Mouse (Mus musculus): ENCODE data around the gene Ifi35. TPM values are rescaled to one million over a fixed set of nuclear protein-coding genes. Genes with fewer than 3 reads are reported as not detected.
A peak's percentile ranks its signal among the peaks of the same experiment; 100 is the strongest.
"Not testable (repeated sequence)": the region's sequence is repeated elsewhere in the genome, so short reads cannot be mapped to it uniquely, and the experiment has no call there.

Ifi35 gene
- polyA plus RNA-seq, 1 experiment = 14.8 TPM

DNA sequence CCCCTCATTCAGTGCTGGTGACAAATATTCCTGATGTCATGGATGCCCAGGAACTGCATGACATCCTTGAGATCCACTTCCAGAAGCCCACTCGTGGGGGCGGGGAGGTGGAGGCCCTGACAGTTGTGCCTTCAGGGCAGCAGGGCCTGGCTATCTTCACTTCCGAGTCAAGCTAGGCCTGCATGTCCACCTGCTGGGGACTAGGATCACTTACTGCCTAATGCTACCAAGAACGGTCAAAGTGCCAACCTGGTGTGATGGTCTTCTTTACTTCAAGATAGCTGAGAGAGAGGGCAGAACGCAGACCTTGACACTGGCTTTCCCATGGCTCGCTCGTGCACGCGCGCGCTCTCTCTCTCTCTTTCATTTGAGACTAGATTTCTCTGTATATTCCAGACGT, 10.0 kb downstream of the Ifi35 start:
- H3K27ac ChIP-seq (replicated peaks; ENCODE audit: low read depth, low read length) = no peak overlapping the region
- peaks cover 2% of the 10 kb centered on the region; the same call in 1 of the 2 replicates for H3K4me1 ChIP-seq (ENCODE audit: control insufficient read depth, insufficient read depth, insufficient read length, low read length)
- no peak overlapping the region for H3K4me3 ChIP-seq (ENCODE audit: insufficient read depth, low read depth, low read length)

DNA sequence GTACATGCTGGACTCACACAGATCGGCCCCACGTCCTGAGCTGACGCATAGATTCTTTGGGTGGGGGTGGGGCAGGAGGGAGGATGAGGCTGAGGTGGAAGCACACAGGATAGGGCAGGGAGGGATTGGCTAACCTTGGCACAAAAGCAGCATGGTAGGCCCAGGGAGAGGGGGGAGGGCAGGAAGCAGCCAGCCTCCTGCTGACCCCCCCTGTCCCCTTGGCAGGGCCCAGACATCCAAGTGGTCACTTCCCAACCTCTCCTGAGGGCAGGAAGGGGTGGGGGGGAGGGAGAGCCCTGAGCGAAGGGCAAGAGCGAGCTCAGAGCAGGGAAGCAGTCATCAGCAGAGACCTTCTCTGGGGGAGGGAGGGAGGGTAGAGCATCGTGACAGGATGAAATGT, 11.5 kb downstream of the Ifi35 start:
- Histone ChIP-seq H3K27ac (replicated peaks; ENCODE audit: low read depth, low read length) (peak overlapping the region; percentile 17; the same call in 1 of the 2 replicates), H3K4me3 (ENCODE audit: insufficient read depth, low read depth, low read length) (no peak overlapping the region), H3K4me1 (ENCODE audit: control insufficient read depth, insufficient read depth, insufficient read length, low read length) (peaks cover 8% of the 10 kb centered on the region)

DNA sequence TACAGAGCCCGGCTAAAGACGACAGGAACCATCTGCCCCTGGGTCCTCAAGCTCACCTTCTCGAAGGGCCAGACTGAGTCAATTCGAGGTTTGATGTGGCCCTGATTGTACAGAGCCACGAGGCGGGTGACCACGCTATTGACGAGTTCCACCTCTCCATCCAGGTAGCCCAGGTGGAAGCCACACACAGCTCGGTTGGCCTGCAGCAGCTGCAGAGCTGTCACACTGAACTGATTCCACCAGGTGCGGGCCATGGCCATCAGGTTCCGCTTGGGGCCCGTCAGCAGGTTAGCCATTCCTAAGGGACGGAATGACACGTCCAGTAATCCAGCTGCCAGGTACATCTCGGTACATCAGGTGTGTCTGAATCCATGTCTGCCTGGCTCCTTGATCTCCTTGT, 12.1 kb downstream of the Ifi35 start:
- peaks cover 8% of the 10 kb centered on the region for H3K4me1 ChIP-seq (ENCODE audit: control insufficient read depth, insufficient read depth, insufficient read length, low read length)
- 0 out of 2 replicates have a peak overlapping the region, but pooled peaks have one; percentile 4 for H3K27ac ChIP-seq (replicated peaks; ENCODE audit: low read depth, low read length)
- no peak overlapping the region for H3K4me3 ChIP-seq (ENCODE audit: insufficient read depth, low read depth, low read length)

DNA sequence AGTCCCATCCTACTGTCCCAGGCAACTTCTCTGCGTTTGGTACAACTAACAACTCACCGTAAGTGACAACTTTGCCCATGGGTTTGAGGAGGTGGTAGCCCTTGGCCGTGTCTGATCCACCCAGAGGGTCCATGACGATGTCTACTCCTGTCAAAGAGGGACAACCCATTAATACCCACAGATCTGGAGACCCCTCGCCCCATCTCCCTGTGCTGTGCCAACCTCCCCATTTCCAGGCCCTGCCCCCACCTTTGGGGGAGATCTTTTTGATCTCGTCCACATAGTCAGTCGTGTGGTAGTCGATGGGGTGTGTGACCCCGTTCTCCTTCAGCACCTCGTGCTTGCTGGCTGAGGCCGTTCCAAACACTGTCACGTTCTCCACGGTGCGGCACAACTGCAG, 13.9 kb downstream of the Ifi35 start:
- Histone ChIP-seq H3K4me3 (ENCODE audit: insufficient read depth, low read depth, low read length) (no peak overlapping the region), H3K4me1 (ENCODE audit: control insufficient read depth, insufficient read depth, insufficient read length, low read length) (peaks cover 8% of the 10 kb centered on the region), H3K27ac (replicated peaks; ENCODE audit: low read depth, low read length) (no peak overlapping the region)

DNA sequence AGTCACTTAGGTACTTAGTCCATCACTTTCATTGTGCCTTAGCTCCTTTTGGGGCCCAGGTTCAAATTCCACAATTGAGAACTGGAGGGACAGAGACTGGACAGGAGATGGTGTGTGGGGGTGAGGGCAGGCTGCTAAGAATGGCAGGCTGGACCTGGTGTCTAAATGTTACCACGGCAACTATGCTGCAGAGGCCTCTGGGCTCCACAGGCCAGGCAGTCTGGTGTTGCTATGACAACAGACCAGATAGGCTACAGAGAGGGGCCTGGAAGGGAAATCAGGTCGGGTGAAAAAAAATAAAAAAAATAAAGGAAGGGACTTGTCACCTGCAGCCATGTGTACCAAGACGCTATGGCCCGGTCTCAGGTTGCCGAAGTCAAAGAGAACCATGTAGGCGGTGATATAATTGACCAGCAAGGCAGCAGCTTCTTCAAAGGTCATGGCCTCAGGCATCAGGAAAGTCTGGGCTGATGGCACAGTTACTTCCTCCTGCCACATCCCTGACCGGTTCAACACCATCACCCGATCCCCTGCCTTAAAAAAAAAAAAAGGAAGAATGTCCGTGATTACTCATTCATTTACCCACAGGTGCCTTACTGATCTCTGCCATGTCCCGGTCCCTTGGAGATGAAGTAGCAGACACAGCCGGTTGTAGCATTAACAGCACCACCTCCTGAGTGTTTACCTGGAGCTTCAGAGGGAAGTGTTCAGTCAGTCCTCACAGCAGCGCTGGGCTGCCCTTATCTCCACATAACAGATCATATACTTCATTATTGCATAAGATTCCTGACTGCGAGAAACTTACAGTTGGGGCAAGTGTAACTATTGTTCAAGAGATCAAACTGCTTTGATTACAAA, 14.6 kb downstream of the Ifi35 start:
- H3K27ac ChIP-seq (replicated peaks; ENCODE audit: low read depth, low read length) = no peak overlapping the region
- H3K4me3 ChIP-seq (ENCODE audit: insufficient read depth, low read depth, low read length) = no peak overlapping the region
- peaks cover 8% of the 10 kb centered on the region for H3K4me1 ChIP-seq (ENCODE audit: control insufficient read depth, insufficient read depth, insufficient read length, low read length)

DNA sequence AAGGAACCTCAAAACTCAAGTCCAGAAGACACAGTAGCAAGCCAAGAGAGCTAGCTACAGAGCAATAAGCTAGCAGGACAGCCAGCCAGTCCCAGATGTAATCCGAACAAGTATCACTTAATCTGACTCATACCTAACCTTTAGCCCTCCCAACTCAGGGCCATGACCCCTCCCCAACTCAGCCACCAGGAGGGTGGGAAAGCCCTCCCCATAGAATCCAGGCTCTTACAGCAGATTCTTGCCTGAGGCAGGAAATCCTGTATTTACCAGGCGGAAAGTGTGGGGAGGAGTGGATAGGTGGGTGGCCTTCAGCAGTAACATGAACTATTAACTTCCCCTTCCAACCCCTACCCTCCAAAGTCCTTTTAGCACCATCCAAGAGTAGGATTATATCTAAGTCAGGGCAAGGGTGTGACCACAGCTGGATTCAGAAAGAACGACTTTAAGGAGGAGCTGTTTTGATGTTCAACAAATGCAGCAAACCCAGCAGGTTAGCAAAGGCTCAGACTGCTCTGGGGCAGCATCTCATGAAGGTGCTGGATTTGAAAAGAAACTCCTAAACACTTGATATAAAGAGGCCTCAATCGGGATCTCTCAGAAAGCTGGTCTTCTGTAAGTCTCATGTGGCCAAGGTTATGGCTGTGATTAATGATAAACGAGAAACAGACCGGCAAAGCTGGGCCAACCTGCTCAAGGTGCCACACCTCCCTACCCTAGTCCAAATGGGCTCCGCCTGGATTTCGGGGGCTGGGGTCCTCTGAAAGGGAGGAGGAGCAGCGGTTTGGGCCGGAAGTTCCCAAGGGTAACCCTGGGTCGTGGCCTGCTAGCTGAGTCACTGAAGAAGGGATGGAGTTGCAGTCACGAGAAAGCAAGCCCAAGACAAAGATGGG, 16.2 kb downstream of the Ifi35 start, which contains the start of gene Rnd2:
Gene Rnd2, plus strand, starts transcription at position 789 of the 890 bp plus-strand sequence.
- Histone ChIP-seq H3K27ac (replicated peaks; ENCODE audit: low read depth, low read length) (peak within 1 kb of the TSS; percentile 88), H3K4me3 (ENCODE audit: insufficient read depth, low read depth, low read length) (peak within 1 kb of the TSS; percentile 91), H3K4me1 (ENCODE audit: control insufficient read depth, insufficient read depth, insufficient read length, low read length) (peaks cover 8% of the 10 kb centered on the region)

DNA sequence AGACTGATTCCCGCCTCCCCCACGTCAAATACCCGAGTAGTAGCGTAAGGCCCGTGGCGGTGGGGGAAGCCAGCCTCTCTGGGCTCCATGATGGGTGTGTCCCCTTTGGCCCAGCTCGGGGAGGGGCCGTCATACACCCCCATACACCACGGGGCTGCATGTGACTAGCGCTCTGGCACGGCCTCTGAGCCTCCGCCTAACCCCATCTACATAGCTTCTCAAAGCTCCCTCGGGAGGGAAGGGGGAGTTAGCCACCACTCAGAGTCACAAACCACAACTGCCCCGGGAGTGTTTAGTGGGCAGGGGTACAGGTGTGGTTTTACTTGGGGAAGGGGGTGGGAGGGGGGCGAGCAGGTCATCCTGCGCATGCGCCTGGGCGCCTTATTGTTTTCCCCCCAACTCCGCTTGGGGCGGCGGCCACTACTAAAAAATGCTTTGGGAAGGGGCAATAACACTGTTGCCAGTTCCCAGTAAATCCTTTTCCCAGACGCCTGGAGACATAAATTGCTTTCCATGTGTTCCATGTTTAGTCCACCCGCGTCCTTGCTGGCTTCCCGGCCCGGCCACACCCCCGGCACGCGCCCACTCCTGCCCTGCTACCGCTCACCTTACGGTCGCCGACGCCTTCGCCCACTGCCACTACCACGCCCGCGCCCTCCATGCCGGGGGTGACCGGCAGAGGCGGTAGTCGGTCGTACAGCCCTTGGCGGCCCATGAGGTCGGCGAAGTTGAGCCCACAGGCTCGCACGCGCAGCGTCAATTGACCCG, 17.1 kb downstream of the Ifi35 start:
- H3K4me3 ChIP-seq (ENCODE audit: insufficient read depth, low read depth, low read length) = peak overlapping the region; percentile 91

DNA sequence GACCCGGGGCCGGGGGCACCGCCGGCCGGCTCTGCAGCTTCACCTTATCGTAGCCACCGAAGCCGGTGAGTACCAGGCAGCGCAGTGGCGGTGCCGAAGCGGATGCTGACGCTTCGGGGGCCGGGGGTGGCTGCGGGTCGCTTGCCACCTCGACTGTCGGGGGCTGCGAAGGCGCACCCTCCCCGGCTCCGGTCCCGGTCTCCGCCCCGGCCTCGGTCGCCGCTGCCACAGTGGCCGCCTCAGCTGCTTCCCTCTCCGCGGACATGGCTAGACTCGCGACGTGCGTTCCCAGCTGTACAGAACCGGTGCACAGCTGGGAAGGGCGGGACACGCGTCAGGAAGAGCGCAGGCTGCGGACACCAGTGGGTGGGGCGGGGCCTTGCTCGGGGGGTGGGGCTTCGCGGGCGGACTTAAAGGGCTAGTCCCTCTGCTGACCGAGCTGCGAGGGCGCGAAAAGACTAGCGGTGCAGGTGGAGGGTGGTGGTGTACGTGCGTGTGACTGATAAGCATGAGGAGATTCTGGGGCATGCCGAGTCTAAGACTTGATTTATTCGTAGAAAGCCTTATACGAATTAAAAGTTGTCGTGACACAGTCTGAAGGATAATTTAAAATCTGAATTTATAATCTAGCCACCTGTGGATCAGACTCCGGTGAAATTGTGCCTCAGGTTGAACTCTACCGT, 17.8 kb downstream of the Ifi35 start, which contains the start of gene Vat1:
Gene Vat1, minus strand, starts transcription at position 362 of the 683 bp plus-strand sequence.
- Histone ChIP-seq H3K4me1 (ENCODE audit: control insufficient read depth, insufficient read depth, insufficient read length, low read length) (peaks cover 8% of the 10 kb centered on the region; the same call in 1 of the 2 replicates), H3K27ac (replicated peaks; ENCODE audit: low read depth, low read length) (peak within 1 kb of the TSS; percentile 88), H3K4me3 (ENCODE audit: insufficient read depth, low read depth, low read length) (peak within 1 kb of the TSS; percentile 91)

More for the DNA sequence above, 17.1 kb downstream of the Ifi35 start:
- Histone ChIP-seq H3K27ac (replicated peaks; ENCODE audit: low read depth, low read length) (peak overlapping the region; percentile 88), H3K4me1 (ENCODE audit: control insufficient read depth, insufficient read depth, insufficient read length, low read length) (peaks cover 8% of the 10 kb centered on the region; the same call in 1 of the 2 replicates)

DNA sequence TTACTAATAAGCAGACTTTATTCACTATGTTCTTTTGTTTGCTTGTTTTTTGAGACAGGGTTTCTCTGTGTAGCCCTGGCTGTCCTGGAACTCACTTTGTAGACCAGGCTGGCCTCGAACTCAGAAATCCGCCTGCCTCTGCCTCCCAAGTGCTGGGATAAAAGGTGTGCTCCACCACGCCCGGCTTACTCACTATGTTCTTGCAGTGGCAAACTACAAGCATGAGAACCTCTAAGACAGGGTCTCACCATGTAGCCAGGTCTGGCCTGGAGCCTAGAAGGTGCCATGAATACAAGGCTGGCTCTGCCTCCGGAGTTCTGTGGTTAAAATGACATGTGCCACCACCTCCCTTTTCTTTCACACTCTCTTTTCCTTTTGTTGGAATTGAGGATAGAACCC, 18.3 kb downstream of the Ifi35 start:
- H3K27ac ChIP-seq (replicated peaks; ENCODE audit: low read depth, low read length); H3K4me1 ChIP-seq (ENCODE audit: control insufficient read depth, insufficient read depth, insufficient read length, low read length): not testable (repeated sequence)
- 0 out of 2 replicates have a peak overlapping the region, but pooled peaks have one; percentile 91 for H3K4me3 ChIP-seq (ENCODE audit: insufficient read depth, low read depth, low read length)

DNA sequence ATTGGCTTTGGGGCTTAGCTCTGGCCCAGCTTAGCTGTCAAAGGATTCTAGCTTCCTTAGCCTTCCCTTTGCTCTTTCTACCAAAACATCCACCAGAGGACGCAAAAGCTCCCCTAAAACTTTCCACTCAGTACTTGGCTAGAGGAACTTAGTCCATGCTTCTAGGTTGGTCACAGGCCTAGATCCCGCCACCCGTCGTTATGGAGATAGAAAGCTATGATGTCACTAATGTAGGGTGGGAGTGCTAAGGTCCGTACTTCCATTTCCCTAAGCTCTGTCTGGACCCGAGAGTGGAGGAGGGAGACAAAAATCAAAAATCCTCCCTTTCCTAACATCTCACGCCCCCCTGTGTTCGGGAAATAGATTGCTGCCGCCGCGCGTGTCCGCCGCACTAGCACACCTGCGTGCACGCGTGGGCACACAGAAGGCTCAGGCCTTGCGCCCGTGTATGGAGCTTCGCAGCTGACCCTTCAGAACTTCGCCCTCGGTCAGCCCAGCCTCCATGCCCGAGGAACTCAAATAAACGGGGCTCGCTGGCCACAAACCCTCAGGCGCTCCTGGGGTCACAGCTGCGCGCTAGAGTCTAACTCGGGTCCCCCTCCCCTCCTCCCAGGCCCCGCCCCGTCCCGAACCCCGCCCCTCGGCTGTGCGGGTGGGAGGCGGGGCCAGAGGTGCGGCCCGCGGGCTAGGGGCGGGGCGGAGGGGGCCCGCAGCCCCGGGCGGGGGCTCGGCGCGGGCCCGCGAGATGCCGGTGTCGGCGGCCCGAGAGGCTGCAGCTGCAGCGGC, 19.5 kb downstream of the Ifi35 start:
- Histone ChIP-seq H3K27ac (replicated peaks; ENCODE audit: low read depth, low read length) (no peak overlapping the region), H3K4me3 (ENCODE audit: insufficient read depth, low read depth, low read length) (peak overlapping the region; percentile 68), H3K4me1 (ENCODE audit: control insufficient read depth, insufficient read depth, insufficient read length, low read length) (peaks cover 8% of the 10 kb centered on the region; the same call in 1 of the 2 replicates)

DNA sequence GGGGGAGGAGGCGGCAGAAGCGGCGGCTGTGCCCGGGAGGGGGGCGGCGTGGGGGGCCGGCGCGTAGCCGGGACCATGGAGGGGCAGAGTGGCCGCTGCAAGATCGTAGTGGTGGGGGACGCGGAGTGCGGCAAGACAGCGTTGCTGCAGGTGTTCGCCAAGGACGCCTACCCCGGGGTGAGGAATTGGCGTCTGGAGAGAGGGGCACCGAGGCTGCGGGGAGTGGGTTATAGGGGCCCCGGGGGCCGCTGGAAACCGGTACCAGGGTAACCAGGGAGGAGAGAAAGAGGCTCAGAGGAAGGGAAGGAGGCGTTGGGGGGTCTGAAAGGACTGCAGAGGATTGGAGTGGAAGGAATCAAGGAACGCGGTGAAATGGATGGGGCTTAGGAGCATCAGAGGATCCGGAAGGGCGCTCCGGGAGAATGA, 20.1 kb downstream of the Ifi35 start:
- Histone ChIP-seq H3K4me1 (ENCODE audit: control insufficient read depth, insufficient read depth, insufficient read length, low read length) (peaks cover 5% of the 10 kb centered on the region; the same call in 1 of the 2 replicates), H3K4me3 (ENCODE audit: insufficient read depth, low read depth, low read length) (peak overlapping the region; percentile 65), H3K27ac (replicated peaks; ENCODE audit: low read depth, low read length) (no peak overlapping the region)

DNA sequence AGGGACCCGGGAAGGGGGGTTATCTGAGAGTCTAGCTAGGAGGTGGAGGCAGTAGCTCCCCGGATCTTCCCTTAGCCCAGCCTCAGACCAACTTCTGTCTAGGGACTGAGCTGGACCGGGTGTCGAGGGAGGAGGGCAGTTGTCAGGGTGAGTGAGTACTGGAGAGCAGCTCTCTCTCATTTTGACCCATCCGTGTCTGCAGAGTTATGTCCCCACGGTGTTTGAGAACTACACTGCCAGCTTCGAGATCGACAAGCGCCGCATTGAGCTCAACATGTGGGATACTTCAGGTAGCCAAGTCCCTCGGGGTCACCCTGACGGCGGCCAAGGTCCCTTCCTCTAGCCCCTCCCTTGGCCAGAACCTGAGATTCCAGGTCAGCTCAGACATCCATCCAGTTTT, 20.5 kb downstream of the Ifi35 start:
- H3K4me1 ChIP-seq (ENCODE audit: control insufficient read depth, insufficient read depth, insufficient read length, low read length) = peaks cover 3% of the 10 kb centered on the region; the same call in 1 of the 2 replicates
- no peak overlapping the region for H3K27ac ChIP-seq (replicated peaks; ENCODE audit: low read depth, low read length)
- peak overlapping the region; percentile 65 for H3K4me3 ChIP-seq (ENCODE audit: insufficient read depth, low read depth, low read length)

DNA sequence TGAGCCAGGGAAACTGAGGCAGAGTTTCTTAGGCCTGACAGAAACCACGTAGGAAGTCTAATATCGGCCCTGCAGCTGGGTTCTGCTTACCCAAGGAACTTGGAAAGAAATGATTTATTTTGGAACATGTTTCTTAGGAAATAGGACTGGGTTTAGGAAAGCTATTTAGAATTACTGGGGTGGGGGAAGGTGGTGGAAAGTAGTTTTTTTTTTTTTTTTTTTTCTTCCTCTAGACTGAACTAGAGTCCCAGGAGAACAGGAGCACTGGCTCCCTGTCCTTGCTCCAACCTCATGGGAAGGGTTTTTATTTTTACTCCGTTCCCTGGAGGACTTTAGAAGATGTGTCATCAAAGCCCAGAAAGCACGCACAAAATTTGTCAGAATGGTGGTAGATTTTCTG, 20.9 kb downstream of the Ifi35 start:
- Histone ChIP-seq H3K27ac (replicated peaks; ENCODE audit: low read depth, low read length) (no peak overlapping the region), H3K4me1 (ENCODE audit: control insufficient read depth, insufficient read depth, insufficient read length, low read length) (no peaks in the 10 kb centered on the region), H3K4me3 (ENCODE audit: insufficient read depth, low read depth, low read length) (peak overlapping the region; percentile 65; the same call in 1 of the 2 replicates)
